ENCODE assay signal across 10 mouse cellular contexts in the genomic region with DNA sequence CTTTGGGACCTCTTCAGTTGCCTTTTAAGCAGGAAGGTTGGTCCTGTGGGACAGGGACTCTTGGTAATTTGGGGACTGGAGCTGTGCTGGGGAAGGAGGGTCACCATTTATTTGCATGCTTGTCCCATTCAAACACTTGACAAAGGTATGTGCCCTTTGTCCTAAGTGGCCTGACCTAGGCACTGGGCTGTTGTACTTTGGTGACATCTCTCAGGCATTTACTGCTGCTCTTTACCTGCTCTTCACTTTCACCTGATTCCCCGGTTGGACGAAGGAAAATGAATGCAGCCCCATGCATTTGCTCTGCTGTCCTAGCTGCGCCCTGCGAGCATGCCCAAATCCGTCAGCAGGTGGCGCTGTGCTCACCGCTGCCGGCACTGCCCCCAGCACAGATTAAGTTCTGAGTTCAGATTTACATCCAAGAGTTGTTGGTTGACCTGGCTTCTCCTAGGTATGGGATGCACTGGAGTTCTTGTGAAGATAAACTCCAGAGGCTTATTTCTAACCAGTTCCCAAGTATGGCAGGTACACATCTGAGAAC. TPM values are rescaled to one million over a fixed set of nuclear protein-coding genes. Genes with fewer than 3 reads are reported as not detected.
DNase-seq lines count a peak whose midpoint lies in the region; ATAC-seq and TF ChIP-seq lines count a peak whose summit lies in the region.
"Had no signal": no experiment of that assay in that cellular context is flagged by ENCODE, and none has a peak within 500 bp of the region (broad histone marks: within the 10 kb centered on the region; RNA-seq: fewer than 3 reads in every experiment).

No protein-coding gene starts in this region.

- no peak overlapping the region for H3K4me3 ChIP-seq in heart, embryonic 12.5 days
- no peak overlapping the region for H3K4me3 ChIP-seq in E14TG2a.4 (replicated peaks; ENCODE audit: low read length)
- no peak overlapping the region for H3K4me3 ChIP-seq in liver, embryonic 13.5 days (replicated peaks)
- no peak overlapping the region for H3K4me3 ChIP-seq in spleen, adult 2 months (ENCODE audit: extremely low read depth, insufficient read depth, insufficient read length)
- H3K4me3 ChIP-seq: erythroblast, embryonic 14.5 days; liver, embryonic 15.5 days had no signal

- 12% methylated on average over 8 of the region's 8 CpGs for WGBS in heart, embryonic 12.5 days
- WGBS in liver, embryonic 13.5 days (ENCODE audit: insufficient replicate concordance) = 7% methylated on average over 8 of the region's 8 CpGs
- WGBS in spleen, adult 2 months = 6% methylated on average over 8 of the region's 8 CpGs

- no peak for ATAC-seq in heart, embryonic 12.5 days (ENCODE audit: insufficient number of reproducible peaks, low FRiP score)
- no peak for ATAC-seq in liver, embryonic 13.5 days (ENCODE audit: low read depth)
- no peak for ATAC-seq in frontal cortex, adult (ENCODE audit: low TSS enrichment)

- no peaks in the 10 kb centered on the region for H3K9me3 ChIP-seq in heart, embryonic 12.5 days (replicated peaks)
- H3K9me3 ChIP-seq in E14TG2a.4 (ENCODE audit: low read length) = no peaks in the 10 kb centered on the region
- H3K9me3 ChIP-seq in liver, embryonic 13.5 days (replicated peaks) = no peaks in the 10 kb centered on the region
- H3K9me3 ChIP-seq: liver, embryonic 15.5 days had no signal

- peaks cover 10% of the 10 kb centered on the region; the same call in 1 of the 2 replicates for H3K27me3 ChIP-seq in heart, embryonic 12.5 days (replicated peaks)
- peaks cover 14% of the 10 kb centered on the region for H3K27me3 ChIP-seq in E14TG2a.4 (ENCODE audit: insufficient read depth, low read length)
- peaks cover 9% of the 10 kb centered on the region for H3K27me3 ChIP-seq in liver, embryonic 13.5 days
- no peaks in the 10 kb centered on the region for H3K27me3 ChIP-seq in spleen, adult 2 months (ENCODE audit: control insufficient read depth, insufficient read depth, low read length)

- peak; percentile 70 to 76 for DNase-seq in heart, postnatal 14 days
- DNase-seq in 3134 (ENCODE audit: extremely low read depth, insufficient read length, low spot score) = peak; percentile 52
- DNase-seq in cerebellum, postnatal 25 days = peak; percentile 52 to 73
- DNase-seq in liver, embryonic 13.5 days = peak; percentile 35
- peak; percentile 18 to 65 for DNase-seq in spleen, adult 2 months (ENCODE audit: low read depth in 1 of 2, low spot score in 2 of 2)

- H3K4me2 ChIP-seq in heart, embryonic 12.5 days = no peak overlapping the region
- no peak overlapping the region for H3K4me2 ChIP-seq in liver, embryonic 13.5 days
- H3K4me2 ChIP-seq: liver, embryonic 15.5 days had no signal

- H3K27ac ChIP-seq in heart, embryonic 12.5 days (ENCODE audit: poor library complexity, severe bottlenecking) = no peak overlapping the region
- H3K27ac ChIP-seq in liver, embryonic 13.5 days = no peak overlapping the region
- no peak overlapping the region for H3K27ac ChIP-seq in spleen, adult 2 months (ENCODE audit: insufficient read depth, low read length)
- H3K27ac ChIP-seq: liver, embryonic 15.5 days had no signal

- H3K36me3 ChIP-seq in heart, embryonic 12.5 days = no peaks in the 10 kb centered on the region
- no peaks in the 10 kb centered on the region for H3K36me3 ChIP-seq in E14TG2a.4 (ENCODE audit: insufficient read depth, low read length)
- no peaks in the 10 kb centered on the region for H3K36me3 ChIP-seq in liver, embryonic 13.5 days
- H3K36me3 ChIP-seq in spleen, adult 2 months (ENCODE audit: control insufficient read depth, insufficient read depth, low read length) = no peaks in the 10 kb centered on the region
- H3K36me3 ChIP-seq: liver, embryonic 15.5 days had no signal

- peak; percentile 88 for TF ChIP-seq CTCF in E14TG2a.4 (conservative IDR thresholded peaks at IDR 0.05; ENCODE audit: low read length)
- peak; percentile 98 for TF ChIP-seq CTCF in spleen, adult 2 months (IDR thresholded peaks at IDR 0.05; ENCODE audit: extremely low read depth, insufficient read depth, insufficient read length, insufficient replicate concordance)

- no peak overlapping the region for H3K9ac ChIP-seq in heart, embryonic 12.5 days
- peak overlapping the region; percentile 6; the same call in 1 of the 2 replicates for H3K9ac ChIP-seq in liver, embryonic 13.5 days
- H3K9ac ChIP-seq: liver, embryonic 15.5 days had no signal

- intact Hi-C loops in heart, postnatal 14 days (cut with DNase I) = loop anchor here (5.0 kb wide), 1 partner anchor 214 kb away; the partner anchor contains the start of genes Frs3 and Tomm6

- TF ChIP-seq POLR2A in spleen, adult 2 months (IDR thresholded peaks at IDR 0.05; ENCODE audit: low read depth, low read length) = no peak

- H3K4me1 ChIP-seq in heart, embryonic 12.5 days (replicated peaks) = peaks cover 25% of the 10 kb centered on the region
- peaks cover 53% of the 10 kb centered on the region for H3K4me1 ChIP-seq in E14TG2a.4 (replicated peaks; ENCODE audit: low read depth, low read length)
- peaks cover 20% of the 10 kb centered on the region for H3K4me1 ChIP-seq in liver, embryonic 13.5 days (replicated peaks)
- no peaks in the 10 kb centered on the region; the same call in 1 of the 2 replicates for H3K4me1 ChIP-seq in spleen, adult 2 months (ENCODE audit: control insufficient read depth, insufficient read depth, insufficient read length)

RNA-seq across cellular contexts. Expression of gene Taf8, which starts 28.6 kb away (rescaled TPM):
- total RNA-seq in heart, postnatal 14 days (2021) = 10 to 100 TPM; 14.9 to 15.6 TPM
- 21.1 and 22.1 TPM in 2 replicates for polyA plus RNA-seq in heart, embryonic 12.5 days (2016; fragmentation: Nextera tagmentation; extraction: Ambion mirVana)
- polyA plus RNA-seq in liver, embryonic 13.5 days (2015; fragmentation: Nextera tagmentation; extraction: Ambion mirVana) = 14.4 and 14.5 TPM in 2 replicates
- 26.5 and 29.7 TPM in 2 replicates for polyA plus RNA-seq in spleen, adult 2 months (2012; rRNA removed)

RNA-seq across cellular contexts. Expression of gene Ccnd3, which starts 31.3 kb away (rescaled TPM):
- total RNA-seq in heart, postnatal 14 days (2021) = 100 to 1,000 TPM in 1 of 2 experiments, 10 to 100 TPM in 1; 93.8 to 126 TPM
- polyA plus RNA-seq in heart, embryonic 12.5 days (2016; fragmentation: Nextera tagmentation; extraction: Ambion mirVana) = 533 and 538 TPM in 2 replicates
- 387 and 400 TPM in 2 replicates for polyA plus RNA-seq in liver, embryonic 13.5 days (2015; fragmentation: Nextera tagmentation; extraction: Ambion mirVana)
- 171 and 240 TPM in 2 replicates for polyA plus RNA-seq in spleen, adult 2 months (2012; rRNA removed)

RNA-seq across cellular contexts. Expression of gene 1700001C19Rik, which starts 36.3 kb away (rescaled TPM):
- not detected for total RNA-seq in heart, postnatal 14 days (2021)
- polyA plus RNA-seq in heart, embryonic 12.5 days (2016; fragmentation: Nextera tagmentation; extraction: Ambion mirVana) = 1.0 and 1.2 TPM in 2 replicates
- 0.78 and 0.88 TPM in 2 replicates for polyA plus RNA-seq in liver, embryonic 13.5 days (2015; fragmentation: Nextera tagmentation; extraction: Ambion mirVana)
- polyA plus RNA-seq in spleen, adult 2 months (2012; rRNA removed) = not detected in 2 replicates
- polyA plus RNA-seq: erythroblast, embryonic 14.5 days had no signal

RNA-seq across cellular contexts. Expression of gene AI661453, which starts 37.1 kb away (rescaled TPM):
- total RNA-seq in heart, postnatal 14 days (2021) = 1 to 10 TPM; 1.8 to 2.1 TPM
- polyA plus RNA-seq in heart, embryonic 12.5 days (2016; fragmentation: Nextera tagmentation; extraction: Ambion mirVana) = 0.85 and 1.1 TPM in 2 replicates
- polyA plus RNA-seq in liver, embryonic 13.5 days (2015; fragmentation: Nextera tagmentation; extraction: Ambion mirVana) = 0.16 and 0.24 TPM in 2 replicates
- polyA plus RNA-seq in spleen, adult 2 months (2012; rRNA removed) = 0.26 and 0.28 TPM in 2 replicates
- polyA plus RNA-seq: erythroblast, embryonic 14.5 days had no signal
